Mouse (Mus musculus) ovary, postnatal 14 days (tissue): ENCODE measurements around the gene Rarres1.
A peak's percentile ranks its signal among the peaks of the same experiment; 100 is the strongest.

Source experiments
- DNase-seq: peaks from one replicate; pipeline ENCODE4 v3.0.0; 2022; ENCODE audit warnings: low spot score

Rarres1 gene

GRCm38 (mm10) chr3:67515274-67515801 lies at the start of gene Rarres1:
Gene Rarres1, minus strand, starts transcription at chr3:67515523.
- peak; percentile 2 for DNase-seq

- no peak for DNase-seq
These were observed 49.5 kb upstream of the Rarres1 start for GRCm38 (mm10) chr3:67564731-67565357.

DNA sequence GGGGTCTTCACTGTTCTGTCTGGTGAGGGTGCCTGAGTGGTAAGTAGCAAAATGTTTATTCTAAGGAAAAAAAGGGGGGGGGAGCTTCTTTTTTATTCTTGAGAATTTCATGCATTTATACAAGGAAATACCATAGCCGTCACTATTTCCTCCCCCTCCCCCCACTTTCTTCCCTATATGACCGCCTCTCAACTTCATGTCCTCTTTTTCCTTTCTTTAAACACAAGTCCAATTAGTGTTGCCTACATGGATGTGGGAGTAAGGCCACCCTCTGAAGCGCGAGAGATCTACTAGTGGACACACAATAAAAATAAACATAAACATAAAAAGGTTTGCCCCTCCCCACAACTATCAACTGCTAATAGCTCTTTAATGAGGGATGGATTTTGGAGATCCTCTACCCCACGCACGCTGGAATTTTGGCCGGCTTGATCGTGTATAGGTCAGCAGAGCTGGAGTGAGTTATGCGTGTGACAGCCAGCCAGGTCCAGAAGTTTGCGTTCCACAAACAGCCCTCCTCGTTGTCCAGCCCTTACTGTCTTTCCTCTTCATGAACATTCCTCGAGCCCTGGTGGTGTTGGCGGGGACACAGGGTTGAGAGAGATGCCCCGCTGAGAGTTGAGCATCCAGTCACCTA lies 42.5 kb upstream of the Rarres1 start:
- no peak for DNase-seq

GRCm38 (mm10) chr3:67557200-67557651 lies 41.9 kb upstream of the Rarres1 start:
- no peak for DNase-seq

GRCm38 (mm10) chr3:67555211-67555610 lies 39.9 kb upstream of the Rarres1 start:
- no peak for DNase-seq

- DNase-seq = no peak
These were observed 38.7 kb upstream of the Rarres1 start for GRCm38 (mm10) chr3:67553927-67554448.

- DNase-seq = no peak
These were observed 38.0 kb upstream of the Rarres1 start for GRCm38 (mm10) chr3:67553281-67553680.

DNA sequence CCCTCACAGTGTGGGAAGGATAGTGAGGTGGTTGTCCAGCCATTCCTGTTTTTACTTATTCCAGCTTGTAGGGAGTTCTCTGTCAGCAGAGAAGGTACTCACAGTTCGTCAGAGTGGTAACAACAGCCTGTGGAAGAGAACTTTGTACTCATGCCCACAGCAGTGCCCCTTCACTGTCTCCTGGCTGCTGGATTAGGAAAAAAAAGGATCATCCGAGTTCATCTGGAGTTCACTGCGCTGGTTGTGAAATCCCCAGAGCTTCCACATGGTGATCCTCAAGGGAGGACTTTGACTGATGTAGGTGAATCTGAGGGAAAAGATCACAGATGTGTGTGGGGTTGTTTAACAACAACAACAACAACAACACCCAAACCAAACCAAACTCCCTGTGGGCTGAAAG lies 35.9 kb upstream of the Rarres1 start:
- DNase-seq = no peak

- no peak for DNase-seq
These were observed 28.3 kb upstream of the Rarres1 start for GRCm38 (mm10) chr3:67543630-67544029.

- DNase-seq = no peak
These were observed 9.4 kb upstream of the Rarres1 start for GRCm38 (mm10) chr3:67524768-67525167.

DNA sequence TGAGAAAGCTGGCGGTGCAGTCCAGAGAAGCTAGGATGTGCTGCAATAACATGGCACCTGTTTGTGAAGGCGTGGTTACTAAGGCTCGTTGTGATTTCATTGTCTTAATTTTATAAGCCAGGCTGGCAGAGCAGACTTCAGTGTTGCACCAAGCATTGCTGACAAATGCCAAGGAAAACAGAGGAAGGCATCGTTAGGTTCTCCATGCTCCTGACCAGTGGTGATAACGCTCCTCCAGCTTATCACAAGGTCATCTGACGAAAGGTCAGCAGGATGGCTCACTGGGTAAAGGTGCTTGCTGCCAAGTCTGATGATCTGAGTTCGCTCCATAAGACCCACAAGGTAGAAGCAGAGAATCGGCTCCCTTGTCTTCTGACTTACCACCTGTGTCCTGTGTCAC lies 7.4 kb upstream of the Rarres1 start:
- no peak for DNase-seq

DNA sequence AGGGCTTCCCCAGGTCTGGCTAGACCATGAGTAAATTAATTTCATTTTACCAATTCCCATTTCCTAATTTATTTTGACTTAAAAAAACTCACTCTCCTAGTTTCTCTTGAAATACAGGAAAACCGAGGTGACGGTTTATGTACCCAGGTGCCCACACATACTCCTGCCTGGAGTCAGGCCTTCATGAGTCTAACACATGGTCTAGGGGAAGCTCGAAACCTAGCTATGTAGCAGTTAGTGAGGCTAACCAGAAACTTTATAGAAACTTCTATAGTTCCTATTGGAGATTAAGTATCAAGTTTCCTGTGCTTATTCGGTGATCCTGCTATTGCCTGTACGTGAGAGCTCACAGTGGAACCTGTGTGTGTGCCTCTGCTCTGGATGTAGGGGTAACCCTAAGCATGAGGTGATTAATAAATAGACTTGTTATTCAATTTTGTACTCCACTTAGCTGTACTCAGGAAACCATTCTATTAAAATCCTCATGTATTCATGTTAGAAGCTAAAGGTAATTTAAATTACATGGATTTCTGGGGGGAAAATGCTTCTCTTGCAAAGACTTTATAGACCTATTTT lies 5.3 kb upstream of the Rarres1 start:
- no peak for DNase-seq

- no peak for DNase-seq
These were observed 486 bp downstream of the Rarres1 start for GRCm38 (mm10) chr3:67514801-67515273.

DNA sequence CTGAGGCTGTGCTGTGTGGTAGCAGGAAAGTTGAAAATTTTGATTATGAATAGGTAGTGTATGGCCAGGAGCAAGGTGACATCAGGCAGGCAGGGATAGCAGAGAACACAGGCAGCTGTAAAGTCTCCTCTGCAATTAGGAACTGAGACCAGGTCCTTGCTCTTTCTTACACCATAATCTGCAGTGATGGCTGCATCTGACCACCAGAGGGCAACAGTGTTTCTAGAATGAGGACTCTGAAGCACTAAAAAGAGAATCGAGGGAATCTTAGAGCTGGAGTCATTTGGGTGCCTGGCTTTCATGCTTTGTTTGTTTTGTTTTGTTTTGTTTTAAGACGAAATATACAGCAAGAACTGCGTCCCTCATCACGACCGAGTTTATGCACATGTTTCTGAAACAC lies 2.5 kb downstream of the Rarres1 start:
- DNase-seq = peak; percentile 71

- no peak for DNase-seq
These were observed 7.0 kb downstream of the Rarres1 start for GRCm38 (mm10) chr3:67508216-67508892.

- no peak for DNase-seq
These were observed 10.0 kb downstream of the Rarres1 start for GRCm38 (mm10) chr3:67505286-67505685.

GRCm38 (mm10) chr3:67503878-67504277 lies 11.4 kb downstream of the Rarres1 start:
- no peak for DNase-seq

- no peak for DNase-seq
These were observed 15.9 kb downstream of the Rarres1 start for GRCm38 (mm10) chr3:67499406-67499791.

DNA sequence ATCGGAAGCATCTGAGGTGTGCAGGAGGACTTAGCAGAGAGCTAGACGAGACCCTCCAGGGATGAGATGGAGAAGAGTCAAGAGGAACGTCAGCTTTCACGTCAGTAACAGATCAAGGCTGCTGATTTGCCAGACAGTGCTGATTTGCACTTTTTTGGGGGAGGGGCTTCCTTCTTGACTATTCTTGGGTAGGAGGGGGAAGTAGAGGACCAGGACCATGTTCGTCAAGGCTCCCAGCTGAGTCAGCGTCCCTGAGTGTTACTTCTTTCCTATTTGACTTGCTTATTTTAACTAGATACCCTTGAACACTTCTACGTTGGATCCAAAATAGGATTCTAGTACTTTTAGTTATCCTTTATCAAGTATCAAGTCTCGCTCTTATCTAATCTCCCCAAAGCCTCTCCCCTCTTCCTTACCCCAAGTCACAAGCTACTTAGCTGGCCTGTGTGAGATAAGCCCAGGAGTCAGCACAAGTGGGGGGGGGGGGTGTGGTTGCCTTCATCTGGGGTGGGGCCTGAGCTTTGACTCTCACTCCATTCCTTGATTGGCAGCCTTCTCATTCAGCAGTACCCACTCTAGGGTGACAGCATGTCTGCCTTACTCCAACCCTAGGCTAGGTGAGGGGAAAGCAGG lies 16.4 kb downstream of the Rarres1 start:
- no peak for DNase-seq

DNA sequence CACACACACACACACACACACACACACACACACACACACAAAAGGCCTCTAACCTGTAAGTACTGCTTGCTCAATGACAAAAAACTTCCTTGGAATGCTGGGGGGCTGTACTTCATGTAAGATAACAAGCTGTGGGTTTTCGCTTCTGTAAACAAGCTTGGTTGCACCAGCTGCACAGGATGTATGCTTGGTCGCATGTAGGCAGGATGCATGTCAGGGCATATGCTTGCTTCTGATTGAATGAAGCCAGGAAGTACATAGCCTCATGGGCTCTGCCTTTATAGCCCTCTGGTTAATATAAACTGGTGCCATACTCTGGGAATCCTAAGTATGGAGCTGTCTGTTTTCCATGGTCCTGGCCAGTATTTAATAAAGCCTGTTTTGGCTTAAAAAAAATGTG lies 17.3 kb downstream of the Rarres1 start:
- DNase-seq = no peak

DNA sequence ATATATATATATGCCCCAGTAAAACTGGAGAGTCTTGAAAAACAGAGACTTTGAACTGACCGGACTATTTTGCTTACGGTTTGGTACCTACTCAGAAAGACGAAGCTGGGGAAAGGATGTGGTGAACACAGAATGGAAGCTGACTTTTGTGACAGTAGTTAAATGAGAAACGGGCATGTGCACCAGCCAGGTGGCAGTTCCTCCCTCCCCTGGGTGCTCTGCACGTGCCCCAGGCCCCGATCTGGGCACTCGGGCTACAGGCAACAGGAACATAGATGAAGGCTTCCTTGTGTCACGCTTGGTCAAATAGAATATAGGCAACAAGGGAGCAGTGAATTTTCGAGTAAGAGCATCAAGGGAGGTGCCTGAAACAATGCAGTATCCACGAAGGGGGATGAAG lies 19.0 kb downstream of the Rarres1 start:
- DNase-seq = no peak

GRCm38 (mm10) chr3:67493132-67493531 lies 22.2 kb downstream of the Rarres1 start:
- DNase-seq = no peak
